Mouse (Mus musculus): ENCODE data around the gene Ube2b. TPM values are rescaled to one million over a fixed set of nuclear protein-coding genes. Genes with fewer than 3 reads are reported as not detected.

Ube2b gene
- polyA plus RNA-seq, 1 experiment from 2014 or later, result 211 TPM

DNA sequence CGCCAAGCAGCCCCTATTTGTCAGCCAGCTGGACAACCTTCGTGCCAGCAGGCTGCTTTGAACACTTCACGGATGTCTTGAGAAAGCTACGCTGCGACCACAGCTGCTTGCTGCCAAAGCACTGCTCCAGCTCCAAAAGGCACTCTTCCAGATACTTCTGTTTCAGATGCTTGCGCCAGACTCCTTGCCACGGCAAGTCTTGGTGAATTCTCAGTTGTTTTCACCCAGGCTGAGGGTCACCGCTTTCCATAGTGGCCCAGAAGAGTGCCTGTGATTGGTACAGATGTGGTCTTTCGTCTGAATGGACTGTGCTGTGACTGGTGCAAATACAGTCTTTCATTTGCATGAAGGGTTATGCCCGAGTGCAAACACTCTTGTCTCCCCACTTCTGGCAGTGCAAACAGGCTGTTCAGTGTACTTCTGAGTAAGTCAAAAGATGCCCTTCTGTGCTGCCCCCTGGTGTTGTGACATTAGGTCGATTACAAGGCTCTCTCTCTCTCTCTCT lies 39.5 kb downstream of the Ube2b start:
- Histone ChIP-seq H3K9ac (ENCODE audit: low read length) (no peak overlapping the region), H3K9me3 (replicated peaks; ENCODE audit: control insufficient read depth, low read length) (no peaks in the 10 kb centered on the region), H3K4me1 (ENCODE audit: control insufficient read depth, insufficient read depth, low read length) (no peaks in the 10 kb centered on the region), H3K4me2 (ENCODE audit: low read length) (no peak overlapping the region), H3K27me3 (replicated peaks; ENCODE audit: control insufficient read depth, insufficient read depth, low read length) (no peaks in the 10 kb centered on the region), H3K36me3 (ENCODE audit: control insufficient read depth, insufficient read depth, low read length) (no peaks in the 10 kb centered on the region), H3K27ac (ENCODE audit: low read depth, low read length) (no peak overlapping the region), H3K4me3 (ENCODE audit: low read depth, low read length) (no peak overlapping the region)
- WGBS, result 57% methylated on average over 11 of the region's 11 CpGs
- DNase-seq (ENCODE audit: low spot score) (peak; percentile 38), ATAC-seq (no peak)

DNA sequence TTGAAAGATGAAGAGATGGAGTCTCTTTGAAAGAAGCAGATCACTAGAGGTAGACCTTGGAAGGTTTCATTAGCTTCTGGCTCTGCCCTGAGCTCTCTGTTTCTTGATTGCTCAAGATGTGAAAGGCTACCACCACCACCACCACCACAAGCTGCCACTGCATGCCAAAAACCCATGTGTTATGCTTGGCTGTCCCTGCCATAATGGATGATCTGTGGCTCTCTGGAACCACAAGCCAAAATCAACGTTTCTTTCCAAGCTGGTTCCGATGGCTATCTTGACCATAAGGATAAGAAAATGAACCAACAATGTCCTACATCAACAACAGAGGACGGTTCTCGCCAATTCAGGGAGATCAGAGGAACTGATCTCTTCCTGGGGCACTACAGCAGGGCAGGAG lies 40.5 kb downstream of the Ube2b start:
- Histone ChIP-seq H3K9me3 (replicated peaks; ENCODE audit: control insufficient read depth, low read length) (no peaks in the 10 kb centered on the region), H3K4me3 (ENCODE audit: low read depth, low read length) (no peak overlapping the region), H3K27me3 (replicated peaks; ENCODE audit: control insufficient read depth, insufficient read depth, low read length) (no peaks in the 10 kb centered on the region), H3K27ac (ENCODE audit: low read depth, low read length) (no peak overlapping the region), H3K4me2 (ENCODE audit: low read length) (no peak overlapping the region), H3K36me3 (ENCODE audit: control insufficient read depth, insufficient read depth, low read length) (no peaks in the 10 kb centered on the region), H3K9ac (ENCODE audit: low read length) (no peak overlapping the region), H3K4me1 (ENCODE audit: control insufficient read depth, insufficient read depth, low read length) (no peaks in the 10 kb centered on the region)
- ATAC-seq (no peak), DNase-seq (ENCODE audit: low spot score) (no peak)
- 96% methylated on average over 4 of the region's 4 CpGs for WGBS

DNA sequence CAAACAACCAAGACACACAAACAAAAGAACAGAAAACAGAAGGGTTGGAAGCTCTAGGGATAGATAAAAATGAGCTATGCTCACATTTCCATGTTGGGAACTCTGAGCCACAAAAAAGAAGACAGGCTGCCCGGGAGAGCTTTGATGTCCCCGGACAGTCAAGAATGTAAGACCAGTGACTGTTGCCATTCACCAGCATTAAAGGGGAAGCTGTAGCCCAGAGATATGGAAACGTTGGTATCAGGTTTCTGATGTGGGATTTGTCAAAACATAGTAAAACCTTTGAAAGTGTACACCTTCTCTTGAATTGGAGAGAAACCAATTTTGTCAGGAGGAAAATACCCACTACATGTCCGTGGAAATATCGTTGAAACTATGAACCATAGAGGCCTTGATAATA lies 41.1 kb downstream of the Ube2b start:
- WGBS, result 90% methylated on average over 5 of the region's 5 CpGs

DNA sequence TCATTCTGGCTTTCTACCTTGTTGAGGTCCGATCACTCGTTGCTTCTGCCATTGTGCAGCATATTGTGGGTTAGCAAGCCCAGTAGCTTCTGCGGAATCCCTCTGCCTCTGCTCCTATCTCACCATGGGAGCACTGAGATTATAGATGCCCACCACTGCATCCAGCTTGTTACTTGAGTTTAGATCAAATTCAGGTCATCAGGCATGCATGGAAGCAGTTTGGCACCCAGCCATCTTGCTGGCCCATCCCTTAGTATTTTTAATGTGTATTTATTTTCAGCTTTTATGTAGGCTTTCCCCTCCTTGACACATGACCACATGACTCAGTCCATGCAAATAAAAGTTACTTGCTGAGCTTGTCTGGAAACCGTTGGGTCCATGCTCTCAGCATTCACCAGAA lies 42.8 kb downstream of the Ube2b start:
- ATAC-seq (no peak), DNase-seq (ENCODE audit: low spot score) (no peak)
- Histone ChIP-seq H3K9me3 (replicated peaks; ENCODE audit: control insufficient read depth, low read length) (no peaks in the 10 kb centered on the region), H3K4me3 (ENCODE audit: low read depth, low read length) (no peak overlapping the region), H3K27me3 (replicated peaks; ENCODE audit: control insufficient read depth, insufficient read depth, low read length) (no peaks in the 10 kb centered on the region), H3K36me3 (ENCODE audit: control insufficient read depth, insufficient read depth, low read length) (no peaks in the 10 kb centered on the region), H3K9ac (ENCODE audit: low read length) (no peak overlapping the region), H3K4me2 (ENCODE audit: low read length) (no peak overlapping the region), H3K4me1 (ENCODE audit: control insufficient read depth, insufficient read depth, low read length) (no peaks in the 10 kb centered on the region), H3K27ac (ENCODE audit: low read depth, low read length) (no peak overlapping the region)
- 90% methylated on average over 4 of the region's 4 CpGs for WGBS

More for the DNA sequence above, 41.1 kb downstream of the Ube2b start:
- no peak for ATAC-seq
- Histone ChIP-seq H3K27ac (ENCODE audit: low read depth, low read length) (no peak overlapping the region), H3K4me1 (ENCODE audit: control insufficient read depth, insufficient read depth, low read length) (no peaks in the 10 kb centered on the region), H3K36me3 (ENCODE audit: control insufficient read depth, insufficient read depth, low read length) (no peaks in the 10 kb centered on the region), H3K4me3 (ENCODE audit: low read depth, low read length) (no peak overlapping the region), H3K9ac (ENCODE audit: low read length) (no peak overlapping the region), H3K9me3 (replicated peaks; ENCODE audit: control insufficient read depth, low read length) (no peaks in the 10 kb centered on the region), H3K27me3 (replicated peaks; ENCODE audit: control insufficient read depth, insufficient read depth, low read length) (no peaks in the 10 kb centered on the region), H3K4me2 (ENCODE audit: low read length) (no peak overlapping the region)
- no peak for DNase-seq (ENCODE audit: low spot score)

DNA sequence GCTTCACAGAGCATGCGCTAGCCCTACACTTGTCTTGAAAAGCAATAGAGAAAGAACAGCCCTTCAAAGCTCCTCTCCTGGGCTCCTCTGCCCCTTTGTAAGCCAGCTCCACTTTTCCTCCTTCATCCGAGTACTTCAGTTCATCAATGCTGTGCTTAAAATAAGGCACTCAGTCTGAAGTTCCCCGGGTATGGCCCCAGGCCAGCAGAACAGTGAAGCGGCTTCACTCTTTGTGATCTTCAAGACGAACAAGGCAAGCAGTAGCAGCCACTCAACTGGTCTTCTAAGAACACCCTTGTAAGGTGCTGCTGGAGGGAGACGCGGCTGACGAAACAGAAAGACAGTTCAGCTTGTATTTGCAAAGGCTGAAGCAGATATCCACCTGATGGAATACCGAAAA lies 44.5 kb downstream of the Ube2b start:
- Histone ChIP-seq H3K9me3 (replicated peaks; ENCODE audit: control insufficient read depth, low read length) (no peaks in the 10 kb centered on the region), H3K4me2 (ENCODE audit: low read length) (no peak overlapping the region), H3K36me3 (ENCODE audit: control insufficient read depth, insufficient read depth, low read length) (no peaks in the 10 kb centered on the region), H3K27ac (ENCODE audit: low read depth, low read length) (no peak overlapping the region), H3K4me1 (ENCODE audit: control insufficient read depth, insufficient read depth, low read length) (no peaks in the 10 kb centered on the region), H3K9ac (ENCODE audit: low read length) (no peak overlapping the region), H3K27me3 (replicated peaks; ENCODE audit: control insufficient read depth, insufficient read depth, low read length) (no peaks in the 10 kb centered on the region), H3K4me3 (ENCODE audit: low read depth, low read length) (no peak overlapping the region)
- no peak for ATAC-seq
- 76% methylated on average over 9 of the region's 9 CpGs for WGBS
- no peak for DNase-seq (ENCODE audit: low spot score)

DNA sequence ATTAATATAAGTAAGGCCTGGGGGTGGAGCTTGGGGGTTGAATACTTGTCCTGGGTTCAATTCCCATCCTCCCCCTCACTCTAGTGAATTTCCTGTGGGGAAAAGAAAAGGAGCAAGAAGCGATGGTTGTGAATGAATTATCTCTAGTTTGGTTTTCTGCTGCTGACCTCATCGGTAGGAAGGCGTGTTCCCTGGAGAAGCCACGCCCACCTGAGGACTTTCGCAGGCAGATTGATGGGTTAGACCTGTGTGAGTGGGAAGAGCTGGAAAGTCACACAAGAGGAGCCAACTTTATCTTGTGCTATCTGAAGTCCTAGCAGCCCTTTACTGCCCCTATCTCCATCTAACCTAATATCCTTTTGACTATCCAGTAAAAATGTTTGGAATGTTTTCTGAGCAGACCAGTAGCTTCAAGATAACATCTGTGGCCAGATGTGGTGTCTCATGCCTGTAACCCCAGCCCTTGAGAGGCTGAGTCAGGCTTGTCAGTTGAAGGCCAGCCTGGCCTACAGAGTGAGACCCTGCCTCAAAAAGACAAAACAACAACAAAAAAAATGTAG lies 48.6 kb downstream of the Ube2b start:
- no peak overlapping the region for H3K4me2 ChIP-seq (ENCODE audit: low read length)
- no peak for DNase-seq (ENCODE audit: low spot score)
- no peak overlapping the region for H3K27ac ChIP-seq (ENCODE audit: low read depth, low read length)
- H3K27me3 ChIP-seq (replicated peaks; ENCODE audit: control insufficient read depth, insufficient read depth, low read length), result no peaks in the 10 kb centered on the region
- WGBS, result 60% methylated on average over 5 of the region's 5 CpGs
- ATAC-seq, result no peak
- H3K4me3 ChIP-seq (ENCODE audit: low read depth, low read length), result no peak overlapping the region
- no peaks in the 10 kb centered on the region for H3K36me3 ChIP-seq (ENCODE audit: control insufficient read depth, insufficient read depth, low read length)
- no peak overlapping the region for H3K9ac ChIP-seq (ENCODE audit: low read length)
- H3K4me1 ChIP-seq (ENCODE audit: control insufficient read depth, insufficient read depth, low read length), result no peaks in the 10 kb centered on the region
- no peaks in the 10 kb centered on the region for H3K9me3 ChIP-seq (replicated peaks; ENCODE audit: control insufficient read depth, low read length)

DNA sequence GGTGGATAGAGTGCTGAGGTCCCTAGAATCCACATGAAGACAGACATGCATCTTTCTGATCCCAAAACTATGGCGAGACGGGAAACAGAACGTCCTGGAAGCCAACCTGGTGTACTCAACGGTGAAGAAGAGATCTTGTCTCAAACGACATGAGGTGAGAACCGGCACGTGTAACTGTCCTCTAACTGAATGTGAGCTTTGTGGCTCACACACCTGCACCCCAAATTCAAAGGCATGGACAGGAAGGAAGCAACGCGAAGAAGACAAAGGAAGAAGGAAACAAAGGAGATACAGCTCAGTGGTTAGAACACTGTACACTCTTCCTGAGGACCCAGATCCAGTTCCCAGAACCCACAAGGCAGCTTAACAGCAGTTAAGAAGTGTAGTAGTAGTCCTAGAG lies 50.6 kb downstream of the Ube2b start:
- H3K27me3 ChIP-seq (replicated peaks; ENCODE audit: control insufficient read depth, insufficient read depth, low read length), result no peaks in the 10 kb centered on the region
- H3K4me1 ChIP-seq (ENCODE audit: control insufficient read depth, insufficient read depth, low read length), result no peaks in the 10 kb centered on the region
- DNase-seq (ENCODE audit: low spot score) (no peak), ATAC-seq (no peak)
- H3K4me3 ChIP-seq (ENCODE audit: low read depth, low read length), result no peak overlapping the region
- no peak overlapping the region for H3K4me2 ChIP-seq (ENCODE audit: low read length)
- H3K27ac ChIP-seq (ENCODE audit: low read depth, low read length), result no peak overlapping the region
- no peaks in the 10 kb centered on the region for H3K36me3 ChIP-seq (ENCODE audit: control insufficient read depth, insufficient read depth, low read length)
- H3K9me3 ChIP-seq (replicated peaks; ENCODE audit: control insufficient read depth, low read length), result no peaks in the 10 kb centered on the region
- WGBS, result 91% methylated on average over 9 of the region's 9 CpGs
- H3K9ac ChIP-seq (ENCODE audit: low read length), result no peak overlapping the region

DNA sequence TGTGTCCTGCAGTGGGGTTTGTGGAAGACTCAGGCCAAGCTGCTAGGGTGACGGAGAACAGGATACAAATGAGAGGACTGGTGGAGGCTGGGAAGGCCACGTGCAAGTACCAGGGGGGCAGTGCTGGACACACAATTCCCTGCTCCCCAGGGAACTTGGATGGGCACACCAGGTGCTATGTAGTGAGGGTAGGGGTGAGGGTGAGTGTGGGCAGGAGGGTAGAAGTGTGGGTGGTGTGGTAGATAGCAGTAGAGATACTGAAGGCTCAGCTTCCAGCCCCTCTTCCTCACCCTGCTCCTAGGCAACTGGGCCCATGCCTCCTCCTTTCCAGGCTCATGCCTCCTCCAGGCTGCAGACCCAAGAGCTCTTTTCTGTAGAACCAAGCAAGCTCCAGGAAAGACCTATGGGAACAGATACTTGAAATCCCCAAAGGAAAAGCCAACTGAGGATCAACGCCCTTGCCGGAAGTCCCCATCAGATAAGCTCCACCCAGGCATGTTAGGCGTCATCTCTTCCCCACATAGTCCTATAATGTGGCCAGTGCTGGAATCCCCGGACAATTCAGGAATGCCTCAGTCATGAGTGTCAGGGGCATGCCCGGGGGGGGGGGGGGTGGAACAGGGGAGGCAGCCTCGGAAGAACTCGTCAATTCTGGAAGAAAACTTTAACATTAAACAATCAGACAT lies 51.3 kb downstream of the Ube2b start:
- H3K4me2 ChIP-seq (ENCODE audit: low read length), result no peak overlapping the region
- DNase-seq (ENCODE audit: low spot score) (no peak), ATAC-seq (no peak)
- no peaks in the 10 kb centered on the region for H3K36me3 ChIP-seq (ENCODE audit: control insufficient read depth, insufficient read depth, low read length)
- H3K4me3 ChIP-seq (ENCODE audit: low read depth, low read length), result no peak overlapping the region
- H3K9me3 ChIP-seq (replicated peaks; ENCODE audit: control insufficient read depth, low read length), result no peaks in the 10 kb centered on the region
- H3K27me3 ChIP-seq (replicated peaks; ENCODE audit: control insufficient read depth, insufficient read depth, low read length), result no peaks in the 10 kb centered on the region
- no peaks in the 10 kb centered on the region for H3K4me1 ChIP-seq (ENCODE audit: control insufficient read depth, insufficient read depth, low read length)
- no peak overlapping the region for H3K27ac ChIP-seq (ENCODE audit: low read depth, low read length)
- no peak overlapping the region for H3K9ac ChIP-seq (ENCODE audit: low read length)
- 79% methylated on average over 9 of the region's 9 CpGs for whole genome bisulfite sequencing

DNA sequence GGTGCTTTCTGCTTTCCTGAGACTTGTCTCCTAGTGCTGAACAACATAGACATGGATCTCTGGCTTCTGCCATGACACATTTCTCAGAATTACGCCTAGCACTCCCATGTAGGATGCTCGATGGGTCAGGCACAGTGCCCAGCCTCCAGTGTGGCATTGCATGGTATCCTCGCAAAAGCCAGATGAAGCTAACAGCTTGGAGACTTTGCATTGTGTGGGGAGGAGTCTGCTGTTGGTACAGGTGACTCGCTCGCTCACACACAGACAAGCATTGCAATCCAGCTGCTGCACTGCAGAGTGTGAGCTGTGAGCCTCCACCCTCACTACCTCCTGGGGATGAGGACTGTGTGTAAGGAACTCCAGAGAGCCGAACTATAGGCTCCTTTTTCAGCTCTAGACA lies 54.4 kb downstream of the Ube2b start:
- Histone ChIP-seq H3K27ac (ENCODE audit: low read depth, low read length) (0 out of 2 replicates have a peak overlapping the region, but pooled peaks have one; percentile 7), H3K4me2 (ENCODE audit: low read length) (no peak overlapping the region), H3K4me1 (ENCODE audit: control insufficient read depth, insufficient read depth, low read length) (peaks cover 8% of the 10 kb centered on the region), H3K27me3 (replicated peaks; ENCODE audit: control insufficient read depth, insufficient read depth, low read length) (no peaks in the 10 kb centered on the region), H3K4me3 (ENCODE audit: low read depth, low read length) (no peak overlapping the region), H3K9me3 (replicated peaks; ENCODE audit: control insufficient read depth, low read length) (no peaks in the 10 kb centered on the region), H3K9ac (ENCODE audit: low read length) (no peak overlapping the region), H3K36me3 (ENCODE audit: control insufficient read depth, insufficient read depth, low read length) (no peaks in the 10 kb centered on the region)
- WGBS, result 75% methylated on average over 6 of the region's 6 CpGs
- DNase-seq (ENCODE audit: low spot score) (no peak), ATAC-seq (no peak)

All from forebrain, embryonic 14.5 days (tissue).